Mouse (Mus musculus) mature B cell (primary cell): ENCODE results near the gene Ssu72.

ENCODE experiments used
- in situ Hi-C: fragments of 300-500 bp; cut with MboI; formaldehyde crosslinking; loops from 2 replicates; pipeline ENCODE4 v1.14.3; 2019

Ssu72 gene

DNA sequence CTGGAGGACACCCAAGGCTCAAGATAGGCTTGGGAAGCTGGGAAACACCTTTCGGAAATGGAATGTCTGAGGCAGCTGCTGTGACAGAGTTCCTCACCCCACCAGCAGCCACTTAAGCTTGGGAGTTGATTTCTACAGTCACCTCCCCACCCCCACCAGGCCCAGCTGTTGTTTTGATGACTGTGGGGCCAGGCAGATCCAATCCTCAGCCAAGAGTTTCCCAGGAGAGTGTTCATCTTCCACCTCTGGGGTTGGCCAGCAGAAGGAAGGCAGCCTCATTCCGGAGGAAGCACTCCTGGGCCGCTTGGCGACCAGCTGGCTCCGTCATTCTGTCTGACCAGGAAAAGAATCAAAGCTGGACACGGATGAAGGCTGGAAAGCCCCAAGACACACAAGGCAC lies 76.3 kb downstream of the Ssu72 start:
- in situ Hi-C loops = no loop called here
